Mouse (Mus musculus): ENCODE data around the gene Hemk1. TPM values are rescaled to one million over a fixed set of nuclear protein-coding genes. Genes with fewer than 3 reads are reported as not detected.

The Hemk1 gene
- total RNA-seq, 2 experiments from 2014 or later = 24.1 to 33.5 TPM

GRCm38 (mm10) chr9:107343146-107343943 is 5.2 kb upstream of the Hemk1 start:
- peak; percentile 62 for DNase-seq

DNA sequence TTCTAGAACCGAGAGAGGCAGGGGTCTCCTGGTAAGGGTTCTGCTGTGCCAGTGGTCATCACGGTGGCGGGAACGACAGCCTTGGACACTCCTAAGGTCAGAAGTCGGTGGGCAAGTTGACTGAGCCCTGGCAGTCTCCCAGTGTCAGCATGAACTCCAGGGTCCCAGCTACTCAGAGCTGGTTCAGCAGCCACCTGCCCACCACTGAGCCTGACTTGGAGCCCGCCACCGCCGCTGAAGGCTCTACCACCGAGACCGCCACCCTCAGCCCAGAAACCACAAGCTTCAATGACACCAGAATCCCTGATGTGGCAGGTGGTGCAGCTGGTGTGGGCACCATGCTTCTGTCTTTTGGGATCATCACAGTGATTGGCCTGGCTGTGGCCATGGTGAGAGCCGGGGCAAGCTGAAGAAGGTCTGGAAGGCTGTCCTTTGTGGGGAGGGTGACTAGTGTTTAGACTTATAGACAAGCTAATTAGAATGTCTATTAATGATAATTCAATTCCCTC is 4.1 kb upstream of the Hemk1 start:
- no peak for DNase-seq

GRCm38 (mm10) chr9:107340911-107341645 is 2.9 kb upstream of the Hemk1 start:
- no peak for DNase-seq

- DNase-seq = peak; percentile 96
These were observed 2.2 kb upstream of the Hemk1 start, which contains the start of gene 6430571L13Rik for GRCm38 (mm10) chr9:107340267-107340859. Gene 6430571L13Rik (plus strand): TSS chr9:107340602.

DNA sequence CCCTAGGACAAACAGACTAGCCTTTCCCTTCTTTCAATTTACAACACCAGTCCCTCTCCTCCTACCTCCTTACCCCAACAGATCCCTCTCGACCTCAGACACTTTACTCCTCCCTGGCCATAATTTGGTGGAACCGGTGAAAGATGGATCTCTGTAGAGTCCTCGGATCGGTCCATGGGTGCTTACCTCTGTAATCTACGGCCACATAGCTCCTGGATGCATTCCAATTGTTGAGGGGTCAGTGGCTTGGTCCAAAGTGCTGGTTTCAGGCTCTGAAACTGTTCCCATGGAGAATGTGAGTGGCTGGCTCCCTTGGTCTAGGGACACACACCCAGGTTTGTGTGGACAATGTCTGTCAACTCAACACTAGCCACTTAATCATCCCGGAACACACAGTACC is 1.8 kb downstream of the Hemk1 start:
- no peak for DNase-seq

DNA sequence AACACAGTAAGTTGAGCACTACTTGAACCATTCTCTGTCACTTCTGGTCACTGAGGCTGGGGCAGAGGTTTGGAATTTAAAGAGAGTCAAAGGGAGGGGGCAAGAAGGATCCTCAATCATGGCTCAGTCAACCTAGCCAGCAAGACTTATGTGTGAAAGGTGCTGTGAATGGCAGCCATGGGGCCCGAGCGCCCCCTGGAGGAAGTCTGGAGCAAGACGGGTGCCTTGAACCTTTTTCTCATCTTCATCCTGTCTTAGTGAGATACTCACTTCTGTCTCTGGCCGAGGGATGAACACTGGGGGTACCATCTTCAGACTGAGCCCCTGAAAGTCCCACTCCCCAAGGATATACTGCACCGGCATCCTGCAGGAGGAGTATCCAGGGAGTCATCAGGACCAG is 2.2 kb downstream of the Hemk1 start:
- peak; percentile 83 for DNase-seq

- DNase-seq = no peak
These were observed 3.1 kb downstream of the Hemk1 start for GRCm38 (mm10) chr9:107335046-107335445.

- no peak for DNase-seq
These were observed 3.8 kb downstream of the Hemk1 start for GRCm38 (mm10) chr9:107334356-107334755.

- DNase-seq = no peak
These were observed 4.5 kb downstream of the Hemk1 start for GRCm38 (mm10) chr9:107333686-107334085.

DNA sequence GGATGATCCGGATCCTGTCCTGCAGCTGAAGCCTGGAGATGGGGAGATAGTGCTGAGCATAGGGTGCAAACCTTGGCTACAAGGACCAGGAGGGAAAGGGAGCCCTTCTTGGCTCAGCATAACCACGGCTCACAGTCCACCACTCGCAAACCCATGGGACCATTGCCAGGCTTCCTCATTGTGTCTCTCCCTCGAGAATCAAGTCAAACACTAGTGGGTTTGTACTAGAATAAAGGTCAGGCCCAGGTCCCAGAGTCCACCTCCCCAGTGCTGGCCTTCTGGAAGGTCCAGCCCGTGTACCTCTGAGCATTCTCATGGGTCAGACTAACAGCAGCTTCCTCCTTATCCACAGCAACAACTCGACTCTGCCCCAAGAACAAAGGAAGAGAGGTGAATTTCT is 7.4 kb downstream of the Hemk1 start:
- peak; percentile 36 for DNase-seq

DNA sequence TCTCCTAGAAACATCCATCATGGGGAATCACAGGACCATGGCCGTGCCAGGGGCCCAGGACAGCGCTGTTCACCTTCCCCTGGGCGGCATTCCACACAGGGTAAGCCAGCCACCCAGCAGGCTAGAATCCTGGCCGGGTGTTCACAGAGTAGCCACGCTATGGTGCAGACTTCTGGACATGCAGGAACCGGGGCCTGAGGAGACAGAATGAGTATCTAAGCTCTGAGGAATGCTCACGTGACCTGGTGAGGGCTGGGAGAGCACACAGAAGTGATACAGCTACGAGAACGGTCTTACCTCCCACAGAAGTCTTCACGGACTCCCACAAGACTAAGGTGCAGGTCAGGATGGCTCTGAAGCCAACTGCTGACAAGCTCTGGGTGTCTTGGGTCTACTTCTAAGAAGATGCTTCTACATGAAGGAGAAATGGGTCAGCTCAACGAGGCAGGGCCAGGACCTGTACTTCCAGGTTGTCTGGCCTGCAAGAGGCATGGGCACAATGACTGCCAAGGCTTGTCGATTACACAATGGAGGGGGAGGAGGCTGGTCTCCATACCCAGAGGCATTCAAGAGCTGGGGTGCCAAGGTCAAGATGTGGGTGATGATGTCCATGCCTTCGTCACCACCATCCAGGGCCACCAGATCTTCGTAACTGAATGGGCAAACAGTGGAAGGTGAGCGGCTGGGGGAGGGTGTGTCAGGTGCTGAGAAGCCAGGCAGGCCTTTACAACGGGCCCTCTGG is 10.1 kb downstream of the Hemk1 start:
- DNase-seq = peak; percentile 64

DNA sequence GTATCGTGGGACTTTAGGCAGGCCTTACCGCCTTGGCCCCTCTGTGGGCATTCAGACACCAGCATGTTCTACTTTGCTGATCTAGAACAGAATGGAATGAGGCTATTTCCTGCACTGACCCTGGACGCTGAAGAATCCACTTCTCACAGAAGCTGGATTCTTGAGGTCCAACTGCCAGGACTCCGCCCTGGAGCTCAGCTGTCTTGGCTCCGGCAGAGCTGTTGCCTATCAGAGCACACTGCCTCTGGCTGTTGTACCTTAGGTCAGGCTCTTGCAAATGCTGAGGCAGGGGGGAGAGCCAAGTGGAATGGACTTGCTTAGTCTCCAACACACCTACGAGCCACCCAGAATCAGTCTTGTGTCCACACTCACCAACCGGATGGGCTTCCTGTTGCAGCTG is 12.2 kb downstream of the Hemk1 start:
- peak; percentile 57 for DNase-seq

- DNase-seq = peak; percentile 80
These were observed 13.2 kb downstream of the Hemk1 start for GRCm38 (mm10) chr9:107324799-107325561.

GRCm38 (mm10) chr9:107323558-107323957 is 14.6 kb downstream of the Hemk1 start:
- peak; percentile 66 for DNase-seq

- no peak for DNase-seq
These were observed 15.6 kb downstream of the Hemk1 start for GRCm38 (mm10) chr9:107322461-107323050.

- DNase-seq = peak; percentile 40
These were observed 22.4 kb downstream of the Hemk1 start for GRCm38 (mm10) chr9:107315791-107316190.

GRCm38 (mm10) chr9:107313926-107314325 is 24.2 kb downstream of the Hemk1 start:
- DNase-seq = no peak

DNA sequence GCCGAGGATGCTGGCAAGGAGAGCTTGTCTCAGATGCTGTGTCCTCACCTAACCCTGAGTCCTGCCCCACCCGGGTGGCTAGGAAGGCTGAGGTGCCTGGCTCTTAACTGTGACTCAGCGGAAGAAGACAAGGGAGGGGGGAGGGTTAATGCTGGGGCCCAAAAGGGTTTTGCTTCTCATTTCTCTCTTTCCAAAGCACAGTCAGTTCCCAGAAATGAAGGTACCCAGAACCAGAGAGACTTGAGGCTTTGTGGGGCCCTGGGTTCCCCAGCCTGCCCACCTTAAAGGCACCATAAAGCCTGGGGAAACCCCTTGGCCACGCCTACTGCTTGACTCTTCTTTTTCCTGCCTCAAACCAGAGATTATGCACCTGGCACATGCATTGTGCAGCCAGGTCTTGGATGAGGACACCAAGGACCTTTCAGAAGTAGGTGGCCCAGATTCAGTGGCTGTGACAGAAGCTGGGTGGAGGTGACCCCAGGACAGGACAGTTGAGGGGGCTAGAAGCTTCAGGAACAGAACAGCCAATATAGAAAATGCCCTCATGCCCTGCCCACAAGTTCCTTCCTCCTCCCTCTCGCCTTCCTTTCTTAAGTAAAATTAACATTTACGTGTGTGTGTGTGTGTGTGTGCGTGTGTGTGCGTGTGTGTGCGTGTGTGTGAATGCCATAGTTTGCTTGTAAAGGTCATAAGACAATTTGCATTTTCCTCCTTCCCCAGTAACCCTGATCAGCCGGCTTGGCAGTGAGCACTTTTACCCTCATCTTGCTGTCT is 25.2 kb downstream of the Hemk1 start:
- no peak for DNase-seq

- peak; percentile 32 for DNase-seq
These were observed 28.6 kb downstream of the Hemk1 start for GRCm38 (mm10) chr9:107309600-107309999.

DNA sequence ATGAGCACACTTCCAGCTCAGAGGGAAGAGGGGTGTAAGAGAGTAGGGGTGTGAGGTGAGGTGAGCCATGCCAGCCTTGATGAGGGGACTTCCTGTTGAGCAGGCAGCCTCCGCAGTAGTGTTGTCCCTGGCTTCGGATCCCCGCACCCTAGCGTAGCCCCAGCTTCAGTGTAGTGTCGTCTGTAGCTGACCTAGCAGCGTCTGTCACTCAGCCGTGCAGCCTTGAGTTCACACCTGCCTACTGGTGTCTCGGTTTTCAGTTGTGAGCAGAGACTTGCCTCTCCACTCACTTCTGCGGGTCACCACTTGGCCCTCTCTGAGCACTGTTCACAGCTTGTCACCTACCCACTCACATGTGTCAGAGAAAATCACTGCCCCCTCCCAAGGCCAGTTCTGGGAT is 29.0 kb downstream of the Hemk1 start:
- peak; percentile 23 for DNase-seq
